Mouse (Mus musculus) testis, adult 10 weeks (tissue): ENCODE results near the gene Gm4884. TPM values are rescaled to one million over a fixed set of nuclear protein-coding genes. Genes with fewer than 3 reads are reported as not detected.

Experiments used
- polyA plus RNA-seq: library from polyadenylated mRNA; stranded (reverse); fragments of 350-450 nt; fragmentation: Illumina TruSeq; extraction: RNeasy Lipid Tissue Mini Kit (QIAGEN cat#74804); gene quantifications from one replicate; pipeline ENCODE4 v1.2.3, GENCODE M21; 2014; ENCODE audit warnings: low read depth, low replicate concordance

The Gm4884 gene
- 3.9 TPM for polyA plus RNA-seq

DNA sequence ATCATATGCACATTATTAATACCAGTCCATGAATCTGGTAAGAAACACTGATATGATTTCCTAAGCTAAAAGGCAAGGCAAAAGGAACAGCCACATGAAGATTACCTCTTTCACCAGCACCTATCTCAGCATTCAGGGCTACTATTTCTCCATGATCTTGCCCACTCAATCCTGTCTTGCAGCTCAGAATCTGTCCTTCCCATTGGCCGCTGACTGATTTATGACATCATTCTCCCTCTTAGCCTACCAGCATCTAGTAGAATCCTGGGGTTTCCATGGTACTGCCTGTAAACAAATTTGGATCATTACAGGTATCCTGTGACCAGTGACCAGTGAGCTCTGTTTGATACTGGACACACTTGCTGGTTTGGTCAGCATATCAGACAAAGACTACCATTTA lies at the start of gene Gm4884:
Gene Gm4884, plus strand, starts transcription at position 301 of the 400 bp plus-strand sequence.

GRCm38 (mm10) chr7:40987243-40987642 lies 45.3 kb upstream of the Gm4884 start, which contains the start of gene 4930433I11Rik:
4930433I11Rik (plus strand) TSS chr7:40987543.

Other genes starting within 250 kb of the Gm4884 start
- 0.14 TPM for gene Vstm2b, start 134.4 kb upstream of the Gm4884 start, polyA plus RNA-seq
- 23.5 TPM for gene 4930433I11Rik, start 45.2 kb upstream of the Gm4884 start, polyA plus RNA-seq
- 1.6 TPM for gene Gm5592, start 121.1 kb downstream of the Gm4884 start, polyA plus RNA-seq